Mouse (Mus musculus) c-Kit-negative CD71-positive TER-119-positive erythroid progenitor cells, embryonic 14.5 days (primary cell): ENCODE results near the gene Tcf7l1.

ENCODE experiments used
- DNase-seq: peaks from one replicate; pipeline ENCODE4 v3.0.0-alpha.2; 2013; ENCODE audit warnings: low read depth, low spot score

The Tcf7l1 gene

GRCm38 (mm10) chr6:72626391-72626790 is 162.7 kb downstream of the Tcf7l1 start:
- no peak for DNase-seq

GRCm38 (mm10) chr6:72623661-72624402 is 165.2 kb downstream of the Tcf7l1 start:
- no peak for DNase-seq

- no peak for DNase-seq
Observed at GRCm38 (mm10) chr6:72622917-72623316, 166.1 kb downstream of the Tcf7l1 start.

GRCm38 (mm10) chr6:72620920-72621319 is 168.1 kb downstream of the Tcf7l1 start:
- DNase-seq: no peak

GRCm38 (mm10) chr6:72619734-72620532 is 169.1 kb downstream of the Tcf7l1 start:
- no peak for DNase-seq

GRCm38 (mm10) chr6:72616643-72617288 is 172.3 kb downstream of the Tcf7l1 start, which contains the start of gene Tgoln1:
Tgoln1 (minus strand) TSS chr6:72617000.
- DNase-seq: peak; percentile 90

- DNase-seq: no peak
Observed at GRCm38 (mm10) chr6:72615561-72616375, 173.3 kb downstream of the Tcf7l1 start.

- no peak for DNase-seq
Observed at GRCm38 (mm10) chr6:72615151-72615550, 173.9 kb downstream of the Tcf7l1 start.

GRCm38 (mm10) chr6:72610261-72610660 is 178.8 kb downstream of the Tcf7l1 start:
- no peak for DNase-seq

GRCm38 (mm10) chr6:72608662-72609184 is 180.3 kb downstream of the Tcf7l1 start:
- no peak for DNase-seq

- no peak for DNase-seq
Observed at GRCm38 (mm10) chr6:72607676-72608075, 181.4 kb downstream of the Tcf7l1 start.

- DNase-seq: no peak
Observed at GRCm38 (mm10) chr6:72607060-72607459, 182.0 kb downstream of the Tcf7l1 start.

GRCm38 (mm10) chr6:72604066-72604465 is 185.0 kb downstream of the Tcf7l1 start:
- no peak for DNase-seq

GRCm38 (mm10) chr6:72601732-72602131 is 187.3 kb downstream of the Tcf7l1 start:
- DNase-seq: no peak

GRCm38 (mm10) chr6:72600771-72601170 is 188.3 kb downstream of the Tcf7l1 start:
- no peak for DNase-seq

- no peak for DNase-seq
Observed at GRCm38 (mm10) chr6:72600216-72600615, 188.8 kb downstream of the Tcf7l1 start.

GRCm38 (mm10) chr6:72598791-72599557 is 190.1 kb downstream of the Tcf7l1 start:
- no peak for DNase-seq

- DNase-seq: peak; percentile 75
Observed at GRCm38 (mm10) chr6:72597956-72598753, 190.9 kb downstream of the Tcf7l1 start, which contains the start of the genes Elmod3 and Retsat. Elmod3 (minus strand) TSS chr6:72598413. Retsat (plus strand) TSS chr6:72598475.
